Mouse (Mus musculus): ENCODE measurements around the gene Crim1.

Gene Crim1

DNA sequence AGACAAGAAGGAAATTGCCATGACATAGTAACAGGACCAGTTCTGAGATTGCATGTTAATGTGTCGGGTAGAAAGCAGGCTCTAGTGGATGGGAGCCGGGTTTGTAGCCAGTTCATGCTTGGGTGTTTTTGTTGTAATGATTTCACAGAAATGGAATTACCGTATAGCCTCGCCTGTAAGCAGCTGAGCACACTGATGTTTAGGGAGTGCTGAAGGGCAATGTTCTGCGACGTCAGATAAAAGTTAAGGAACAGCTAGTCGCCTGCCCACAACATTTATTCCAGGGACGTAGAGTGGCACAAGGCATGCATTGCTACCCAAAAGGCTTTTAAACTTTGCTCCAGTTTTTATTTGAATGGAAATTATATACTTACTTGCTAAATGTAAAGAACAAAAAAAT, 131.4 kb downstream of the Crim1 start:
- no peak for DNase-seq

DNA sequence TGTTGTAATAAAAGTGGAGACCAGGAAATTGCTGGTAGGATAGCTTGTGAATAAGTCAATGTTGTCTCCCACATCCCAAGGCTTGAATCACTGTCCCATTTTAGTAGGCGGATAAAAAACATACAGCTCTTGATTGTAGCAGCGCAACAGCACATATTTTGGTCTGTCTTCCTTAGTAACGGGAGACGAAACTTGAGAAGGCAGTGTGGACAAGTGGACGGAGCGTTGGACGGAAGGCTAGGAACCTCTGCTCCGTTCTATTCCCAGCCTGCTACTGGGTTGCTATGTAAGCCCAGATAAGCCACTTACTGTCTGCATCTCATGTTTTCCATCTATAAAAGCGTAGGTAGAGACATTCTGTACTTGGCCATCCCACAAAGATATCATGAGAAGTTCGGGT, 133.2 kb downstream of the Crim1 start:
- DNase-seq = no peak

DNA sequence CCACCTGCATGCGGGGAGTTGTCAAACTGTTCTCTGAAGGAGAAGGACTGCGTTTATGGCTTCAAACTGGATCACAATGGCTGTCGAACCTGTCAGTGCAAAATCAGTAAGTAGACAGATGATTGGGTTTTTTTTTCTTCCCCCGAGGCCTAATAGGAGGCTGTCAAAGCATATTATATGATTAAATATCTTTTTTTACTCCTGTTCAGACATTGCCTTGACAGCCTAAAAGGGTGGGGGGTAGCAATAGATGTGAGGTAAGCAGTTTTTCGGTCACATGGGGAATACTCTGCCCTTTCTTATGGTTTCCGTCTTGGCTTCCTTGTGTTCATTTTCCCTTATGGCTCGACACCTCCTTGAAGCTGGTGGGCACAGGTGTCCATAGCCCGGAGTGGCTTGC, 135.2 kb downstream of the Crim1 start:
- no peak for DNase-seq

DNA sequence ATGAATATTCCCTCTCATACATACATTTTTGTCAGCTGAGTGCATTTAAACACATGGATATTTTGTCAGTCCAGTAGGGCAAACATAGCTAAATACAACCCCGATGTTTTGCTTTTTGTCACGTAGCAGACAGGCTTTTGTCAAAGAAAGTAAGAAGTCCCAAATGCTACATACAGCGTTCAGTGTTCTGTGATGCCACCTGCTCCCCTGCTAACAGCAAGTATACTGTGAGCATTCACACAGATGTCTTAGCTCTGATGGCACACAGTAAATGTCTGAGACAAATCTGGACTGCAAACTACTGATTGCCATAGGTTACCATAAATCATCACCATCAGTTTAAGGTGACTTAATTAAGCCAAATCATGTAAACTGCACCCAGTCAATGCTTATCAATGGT, 143.6 kb downstream of the Crim1 start:
- no peak for DNase-seq

DNA sequence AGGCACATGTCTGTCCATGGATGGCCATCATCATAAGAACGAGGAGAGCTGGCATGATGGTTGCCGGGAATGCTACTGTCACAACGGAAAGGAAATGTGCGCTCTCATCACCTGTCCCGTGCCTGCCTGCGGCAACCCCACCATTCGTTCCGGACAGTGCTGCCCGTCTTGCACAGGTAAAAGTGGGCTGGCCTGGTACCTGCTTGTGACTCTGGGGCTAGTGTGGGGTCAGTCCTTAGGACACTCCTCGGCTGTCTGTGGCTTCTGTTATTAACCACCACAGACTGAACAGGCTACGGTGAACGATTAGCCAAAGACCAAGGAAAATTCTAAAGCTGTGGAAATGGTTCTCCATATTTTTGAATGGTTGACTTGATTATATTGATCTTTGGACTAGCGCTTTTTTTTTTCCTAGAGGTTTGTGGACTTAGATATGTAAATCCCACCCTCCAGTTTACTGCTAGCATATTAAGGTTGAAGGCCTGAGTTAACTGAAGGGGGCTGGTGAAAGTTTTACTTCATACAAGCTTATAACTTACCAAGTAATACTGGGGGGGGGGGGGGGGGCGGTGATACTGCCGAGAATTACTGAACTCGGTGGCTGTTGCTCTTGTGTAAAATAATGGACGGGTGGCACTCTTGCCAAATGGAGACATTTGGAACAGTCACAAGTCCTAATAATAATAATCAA, 147.2 kb downstream of the Crim1 start:
- no peak for DNase-seq

DNA sequence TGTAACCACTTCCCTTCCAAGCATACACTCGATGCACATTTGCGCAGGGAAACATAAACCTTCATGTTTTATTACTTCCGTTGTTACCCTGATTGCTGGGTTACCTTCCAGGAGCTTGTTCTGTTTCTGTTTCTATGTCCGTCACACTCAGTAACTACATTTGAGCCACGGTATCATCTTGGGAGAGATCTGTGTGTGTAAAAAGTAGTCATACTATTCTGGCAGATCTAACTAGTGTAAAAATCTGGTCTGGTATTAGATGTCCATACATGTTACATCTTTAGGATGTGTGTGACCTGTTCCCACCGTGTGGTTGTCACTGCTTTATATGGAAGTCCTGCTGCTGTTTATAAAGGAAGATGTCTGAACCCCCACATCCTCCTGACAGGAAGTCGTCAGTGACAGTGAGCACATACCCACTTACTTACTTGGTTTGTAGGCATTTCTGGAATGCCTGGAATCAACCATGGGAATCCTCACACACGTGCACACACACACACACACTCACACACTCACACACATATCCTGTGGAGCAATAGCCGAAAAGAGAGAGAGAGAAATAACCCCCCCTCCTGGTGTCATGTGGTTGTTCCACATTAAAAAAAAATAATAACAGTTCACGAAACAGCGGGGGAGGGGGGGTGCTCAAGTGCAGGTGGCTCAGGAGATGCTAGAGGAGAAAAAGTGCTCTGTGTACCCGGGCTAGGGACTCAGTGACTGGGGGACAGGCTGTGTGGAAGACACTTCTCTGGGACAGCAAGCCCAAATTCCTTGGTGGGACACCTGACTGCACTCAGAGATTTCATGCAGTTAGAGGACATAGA, 151.8 kb downstream of the Crim1 start:
- no peak for DNase-seq

DNA sequence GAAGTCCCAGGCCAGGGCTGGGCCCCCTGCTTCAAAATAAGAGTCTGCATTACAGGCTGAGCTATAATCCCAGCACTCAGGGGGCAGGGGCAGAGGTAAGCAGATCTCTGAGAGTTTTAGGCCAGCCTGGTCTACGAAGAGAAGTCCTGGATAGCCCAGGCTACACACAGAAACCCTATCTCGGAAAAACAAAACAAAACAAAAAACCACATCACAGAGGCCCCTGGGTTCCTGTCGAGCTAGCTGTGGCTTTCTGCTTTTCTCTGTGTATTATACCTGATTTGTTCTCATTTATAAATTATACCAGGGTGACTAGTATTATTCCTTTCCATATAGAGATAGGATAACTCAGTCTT, 152.4 kb downstream of the Crim1 start:
- DNase-seq = no peak

DNA sequence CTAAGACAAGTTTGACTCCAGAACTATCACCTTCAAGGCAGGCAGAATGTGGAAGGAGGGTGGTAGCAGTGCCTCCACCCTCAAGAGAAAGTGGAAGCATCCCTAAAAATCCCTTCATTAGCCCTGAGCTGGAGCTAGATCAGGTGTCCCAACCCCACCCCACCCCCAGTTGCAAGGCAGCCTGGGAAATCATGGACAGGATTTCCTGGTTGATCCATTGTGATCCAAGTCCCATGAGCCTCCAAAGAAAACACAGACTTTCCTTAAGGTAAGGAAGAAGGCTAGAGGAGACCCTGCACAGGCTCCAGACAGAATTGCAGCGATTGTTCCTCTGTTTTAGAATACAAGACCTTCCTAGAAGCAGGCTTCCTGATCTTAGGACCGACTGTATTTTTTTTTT, 154.4 kb downstream of the Crim1 start:
- no peak for DNase-seq

DNA sequence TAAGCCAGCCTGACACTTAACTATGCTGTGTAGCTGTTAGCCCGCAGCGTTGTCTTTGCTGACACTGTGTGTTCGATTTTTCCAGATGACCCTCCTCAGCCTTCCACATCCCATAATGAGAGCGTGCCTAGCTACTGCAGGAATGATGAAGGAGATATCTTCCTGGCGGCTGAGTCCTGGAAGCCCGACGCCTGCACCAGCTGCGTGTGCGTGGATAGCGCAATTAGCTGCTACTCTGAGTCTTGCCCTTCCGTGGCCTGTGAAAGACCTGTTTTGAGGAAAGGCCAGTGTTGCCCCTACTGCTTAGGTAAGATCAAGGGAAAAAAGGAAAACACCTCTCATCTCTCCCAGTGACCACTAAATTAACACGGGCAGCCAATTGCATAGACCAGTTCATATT, 154.8 kb downstream of the Crim1 start:
- no peak for DNase-seq

DNA sequence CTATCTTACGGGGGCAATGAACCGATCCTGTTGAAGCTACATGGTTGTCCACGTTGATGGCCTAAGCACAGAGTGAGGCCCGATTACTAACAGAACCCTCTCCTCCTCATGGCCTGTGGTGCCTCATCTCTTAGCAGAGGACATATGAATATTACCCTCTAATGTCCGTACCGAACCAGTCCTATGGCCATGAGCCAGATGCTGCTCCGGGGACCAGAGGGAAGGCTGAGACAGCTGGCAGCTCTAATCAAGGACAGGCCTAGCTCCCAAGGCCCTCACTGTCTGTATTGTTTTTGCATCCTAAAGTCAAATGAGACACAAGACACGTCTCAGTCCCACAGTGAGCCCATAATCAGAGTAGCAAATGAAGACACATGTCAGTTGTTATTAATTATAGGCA, 155.6 kb downstream of the Crim1 start:
- DNase-seq = peak; percentile 19 to 40

DNA sequence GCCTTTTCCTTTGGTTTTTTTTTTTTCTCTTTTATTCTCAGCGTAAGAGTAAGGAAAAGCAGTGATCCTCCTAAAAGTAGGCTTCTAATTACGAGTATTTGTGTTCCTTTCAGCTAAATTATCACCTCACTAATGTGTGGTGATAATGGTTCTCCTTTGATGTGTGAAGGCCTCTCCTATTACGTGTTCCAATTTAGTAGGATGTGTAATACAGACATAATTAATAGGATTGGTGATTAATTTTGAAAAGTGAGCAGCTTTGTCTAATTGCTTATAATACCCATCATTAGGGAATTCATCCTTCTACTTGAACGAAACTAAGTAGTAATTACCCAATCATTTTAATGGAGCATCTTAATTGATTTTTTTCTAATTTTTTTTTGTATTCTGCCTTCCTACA, 157.7 kb downstream of the Crim1 start:
- no peak for DNase-seq

DNA sequence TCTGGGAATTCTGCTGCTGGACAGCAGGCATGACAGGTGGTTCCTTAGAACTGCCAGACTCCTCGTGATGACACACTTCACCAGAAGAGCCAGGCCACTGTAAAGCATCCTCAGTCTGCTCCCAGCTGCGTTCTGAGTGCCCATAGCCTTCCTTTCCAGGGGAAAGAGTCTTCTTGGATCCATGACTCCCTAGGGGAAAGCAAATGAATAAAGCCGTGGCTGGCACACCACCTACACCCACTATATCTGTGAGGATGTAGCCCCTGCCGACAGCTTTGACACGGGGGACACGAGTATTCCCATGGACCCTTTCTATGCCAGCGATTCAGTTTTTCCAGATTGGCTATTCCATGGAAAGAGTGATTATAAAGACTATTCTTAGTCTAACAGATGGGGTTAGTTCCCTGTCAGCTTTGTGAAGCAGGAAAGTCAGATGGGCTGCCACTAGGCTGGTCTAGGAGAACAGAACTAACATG, 158.2 kb downstream of the Crim1 start:
- peak; percentile 45 to 59 for DNase-seq

DNA sequence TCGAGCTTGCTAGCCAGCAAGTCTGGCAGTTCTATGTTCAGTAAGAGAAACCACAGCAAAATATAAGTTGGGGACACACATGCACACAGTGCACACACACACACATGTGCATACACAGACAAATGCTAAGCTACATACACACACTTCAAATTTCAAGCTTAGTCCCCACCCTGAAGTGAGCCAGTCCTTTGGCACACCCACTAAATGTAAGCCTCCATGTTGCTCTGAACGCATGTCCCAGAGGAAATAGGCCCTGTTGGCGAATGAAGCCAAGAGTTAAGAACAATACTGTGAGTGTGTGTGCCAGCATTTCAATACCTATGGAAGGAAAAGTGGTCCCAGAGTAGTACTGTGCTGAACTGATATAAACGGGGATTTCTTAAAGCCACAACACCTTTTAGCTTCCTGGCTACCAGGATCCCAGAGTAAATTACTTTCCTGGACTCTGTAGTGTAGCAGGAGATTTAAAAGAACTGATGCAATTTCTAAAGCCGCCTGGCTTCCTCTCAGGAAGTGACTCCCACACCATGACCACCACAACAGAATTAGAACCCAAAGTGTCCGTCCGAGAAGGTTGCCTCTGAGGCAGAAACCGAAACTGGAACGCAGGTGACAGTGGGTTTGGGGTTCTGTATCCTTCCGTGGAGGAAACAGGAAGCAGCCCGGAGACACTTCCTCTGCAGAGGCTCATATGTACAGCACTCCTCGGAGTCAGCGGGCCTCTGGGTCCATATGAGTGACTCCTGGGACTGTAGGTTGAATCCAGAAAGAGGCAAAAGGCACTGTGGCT, 162.1 kb downstream of the Crim1 start:
- DNase-seq = no peak

DNA sequence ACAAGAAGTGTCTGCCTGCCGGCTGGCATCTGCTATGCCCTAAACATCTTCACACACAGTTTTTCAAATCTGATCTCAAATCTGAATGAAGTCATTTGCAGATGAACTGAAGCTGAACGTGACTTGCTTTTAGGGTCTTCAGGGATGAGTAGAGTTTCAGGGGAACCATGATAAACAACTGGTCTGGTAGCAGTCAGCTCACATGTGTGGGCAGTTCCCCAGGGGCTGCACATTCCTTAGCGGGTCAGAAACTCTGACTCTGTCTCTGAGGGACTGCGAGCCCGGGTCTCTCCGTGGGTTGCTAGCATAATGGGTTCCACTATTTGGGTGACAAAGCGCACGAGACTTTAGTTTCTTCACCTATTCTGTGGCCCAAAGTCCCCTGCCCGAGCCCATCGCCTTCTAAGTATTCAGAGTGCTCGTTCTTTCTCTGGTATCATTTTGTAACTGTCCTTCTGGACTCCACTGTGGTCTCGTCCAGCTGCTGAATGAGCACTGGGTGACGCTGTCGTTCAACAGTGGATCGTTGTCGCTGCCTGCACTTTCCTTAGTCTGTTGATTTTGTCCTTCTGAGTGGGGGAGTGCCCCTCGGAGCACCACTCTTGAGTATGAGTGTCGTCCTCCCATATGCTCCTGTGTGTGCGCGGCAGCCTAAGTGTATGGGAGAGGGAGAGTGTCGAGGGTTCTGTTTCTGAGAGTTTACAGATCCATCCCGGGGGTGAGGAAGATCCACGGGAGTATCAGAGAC, 164.7 kb downstream of the Crim1 start:
- DNase-seq = no peak

DNA sequence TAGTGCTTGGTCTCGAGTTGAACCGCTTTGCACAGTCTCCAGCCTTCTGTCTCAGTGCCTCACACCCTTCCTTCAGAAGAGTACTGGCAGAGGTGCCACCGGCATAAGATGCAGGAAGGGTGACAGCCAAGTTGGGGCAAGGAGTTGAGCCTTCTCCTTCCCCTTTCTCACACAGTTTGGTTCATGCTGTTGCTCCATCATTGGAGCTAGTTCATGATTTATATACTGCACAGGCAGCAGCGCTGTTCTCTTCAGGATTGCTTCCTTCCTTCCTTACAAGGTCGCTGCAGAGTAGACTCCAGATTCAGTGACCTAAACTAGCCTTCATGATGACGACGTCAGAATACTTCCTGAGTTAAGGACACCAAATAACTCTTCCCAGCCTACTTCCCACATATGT, 166.0 kb downstream of the Crim1 start:
- DNase-seq = no peak

DNA sequence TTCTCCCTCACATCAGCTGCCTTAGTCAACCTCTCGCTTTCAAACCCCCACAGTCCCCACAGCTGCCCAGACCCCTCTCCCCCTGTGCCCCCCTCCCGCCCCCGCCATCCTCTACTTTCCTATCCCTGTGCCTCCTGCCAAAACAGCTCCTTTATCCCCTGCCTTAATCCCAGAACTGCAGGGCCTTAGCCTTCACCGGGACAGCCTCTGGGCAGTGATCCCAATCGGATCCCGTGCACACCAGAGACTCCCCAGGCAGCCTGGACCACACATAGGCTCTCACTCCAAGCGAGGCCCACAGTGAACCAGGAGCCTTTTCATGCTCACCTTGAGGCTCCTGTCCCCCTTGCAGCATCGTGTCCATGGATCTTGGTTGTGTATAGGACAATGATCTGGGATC, 168.4 kb downstream of the Crim1 start:
- no peak for DNase-seq

DNA sequence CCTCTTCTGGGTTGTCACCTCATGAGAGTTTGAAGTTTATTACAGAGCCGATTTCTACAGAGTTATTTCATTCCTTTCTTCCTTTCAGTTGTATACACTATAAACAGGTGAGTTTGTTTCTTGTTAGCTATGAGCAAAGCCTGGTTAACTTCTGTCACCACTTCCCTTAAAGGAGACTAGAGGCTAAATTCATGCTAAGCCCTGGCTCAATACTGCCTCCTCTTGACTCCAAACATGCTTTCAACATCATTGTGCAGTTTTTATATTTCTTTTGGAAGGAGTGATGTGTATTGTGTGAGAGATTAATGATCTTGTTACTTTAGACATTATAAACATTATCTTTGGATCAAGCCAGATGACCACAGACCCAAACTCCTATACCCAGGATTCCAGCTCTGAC, 170.4 kb downstream of the Crim1 start:
- no peak for DNase-seq

DNA sequence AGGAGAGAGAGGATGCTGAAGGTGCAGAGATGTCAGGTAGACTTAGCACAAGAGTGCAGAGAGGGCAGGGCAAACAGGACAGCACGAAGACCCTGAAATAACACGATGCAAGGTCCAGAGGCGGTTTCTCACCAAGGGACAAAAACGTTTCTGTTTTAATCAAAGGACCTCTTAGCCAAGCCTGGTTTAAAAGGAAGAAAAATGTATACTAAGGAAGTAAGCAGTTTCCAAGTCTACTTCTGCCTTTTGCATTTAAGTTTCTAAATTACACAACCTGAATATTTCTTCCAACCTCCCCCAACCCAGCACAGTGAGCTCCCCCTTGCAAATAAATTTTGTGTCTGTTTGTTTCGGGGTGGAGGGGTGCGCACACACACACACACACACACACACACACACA, 173.1 kb downstream of the Crim1 start:
- no peak for DNase-seq

DNA sequence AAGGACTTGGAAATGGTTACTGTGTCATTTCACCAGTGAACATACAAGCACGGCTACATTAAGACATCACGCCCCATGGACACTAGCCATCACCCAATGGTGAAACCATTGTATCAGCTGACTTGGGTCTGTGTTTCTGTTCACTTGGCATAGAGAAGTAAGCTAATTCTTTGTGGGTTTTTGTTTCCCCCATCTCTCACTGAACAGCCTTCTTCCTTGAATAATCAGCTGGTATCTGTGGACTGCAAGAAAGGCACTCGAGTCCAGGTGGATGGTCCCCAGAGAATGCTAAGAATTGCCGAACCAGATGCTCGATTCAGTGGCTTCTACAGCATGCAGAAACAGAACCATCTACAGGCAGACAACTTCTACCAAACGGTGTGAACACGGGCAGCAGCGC, 173.8 kb downstream of the Crim1 start:
- no peak for DNase-seq

DNA sequence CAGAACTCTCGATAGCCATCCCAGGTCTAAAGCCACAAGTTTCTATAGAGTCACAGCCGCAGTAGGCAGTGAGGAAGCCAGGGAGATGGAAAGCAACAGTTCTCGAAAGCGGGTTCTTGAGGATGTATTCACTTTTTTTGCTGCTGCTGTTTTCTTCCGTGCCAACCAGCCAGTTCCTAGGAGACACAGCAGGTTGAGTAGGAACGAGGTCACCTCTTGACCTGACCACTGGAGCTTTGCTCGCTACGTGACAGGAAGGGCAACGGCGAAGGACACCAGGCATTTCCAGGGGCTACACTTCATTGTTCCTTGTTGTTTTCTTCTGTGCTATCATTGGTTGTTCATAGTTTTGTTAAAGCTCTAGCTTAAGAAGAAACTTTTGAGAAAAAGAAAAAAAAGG, 174.7 kb downstream of the Crim1 start:
- DNase-seq = no peak

DNA sequence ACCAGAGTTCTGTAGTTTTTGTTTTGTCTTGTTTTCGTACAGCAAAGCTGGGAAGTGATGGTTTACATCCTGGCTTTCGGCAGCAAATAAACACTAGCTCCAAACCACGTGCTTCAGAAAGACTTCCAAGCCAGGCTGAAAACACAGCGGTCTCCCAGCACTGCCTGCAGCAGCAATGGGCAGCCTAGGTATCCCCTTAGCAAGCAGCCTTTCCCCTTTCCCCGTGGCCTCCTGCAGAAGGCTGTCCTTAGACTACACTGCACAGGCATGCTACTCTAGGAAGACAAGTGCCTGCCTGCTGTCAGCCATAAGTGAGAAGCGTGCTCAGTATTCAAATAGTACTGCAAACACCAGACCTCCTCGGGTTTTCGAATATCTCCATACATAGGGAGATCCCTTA, 176.5 kb downstream of the Crim1 start:
- no peak for DNase-seq

DNA sequence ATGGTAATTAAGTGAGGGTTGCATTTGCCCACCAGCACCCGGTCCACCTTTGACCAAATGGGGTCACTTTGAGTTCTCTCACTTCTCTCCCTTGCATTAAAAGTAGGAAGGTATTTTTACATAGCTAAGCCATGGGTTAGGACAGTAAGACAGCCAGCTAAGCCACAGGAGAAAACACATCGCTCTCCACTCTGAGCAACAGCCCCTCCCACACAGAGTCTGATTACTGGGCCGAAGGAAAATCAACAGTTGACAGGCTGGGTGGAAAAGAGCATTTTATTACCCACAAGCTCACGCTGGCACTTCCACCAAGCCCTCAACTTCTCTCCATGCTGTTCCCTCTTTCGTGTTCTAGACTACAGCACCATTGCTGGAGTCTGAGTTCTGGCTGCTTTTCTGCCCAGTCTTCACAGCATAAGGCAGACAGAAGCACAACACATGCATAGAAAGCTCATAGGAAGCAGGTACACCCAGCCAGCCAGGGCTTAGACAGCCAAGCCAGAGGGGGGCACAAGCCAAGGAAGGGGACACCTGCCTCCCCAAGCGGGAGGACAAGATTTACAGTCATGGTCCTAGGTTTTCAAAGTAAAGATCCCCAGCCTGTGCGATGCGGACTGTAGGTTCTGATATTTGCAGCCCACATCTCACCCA, 179.2 kb downstream of the Crim1 start:
- DNase-seq = no peak
